Mouse (Mus musculus): ENCODE measurements at regions not wholly inside any gene's neighbourhood (a gene's known extent, or its start where the extent isn't known, plus 50 kb on each side); places are given as distances from the start of the nearest gene placed in this dataset.
A peak's percentile ranks its signal among the peaks of the same experiment; 100 is the strongest.

- no peaks in the 10 kb centered on the region for H3K9me3 ChIP-seq (replicated peaks; ENCODE audit: control insufficient read depth, low read length, poor library complexity, severe bottlenecking)
- no peak overlapping the region for H3K27ac ChIP-seq (ENCODE audit: low read length)
- no peak overlapping the region for H3K4me3 ChIP-seq (ENCODE audit: low read depth, low read length)
- H3K27me3 ChIP-seq (ENCODE audit: control insufficient read depth, insufficient read depth, low read depth, low read length) = no peaks in the 10 kb centered on the region
- H3K4me2 ChIP-seq (ENCODE audit: low read length) = no peak overlapping the region
- no peaks in the 10 kb centered on the region for H3K4me1 ChIP-seq (ENCODE audit: control insufficient read depth, insufficient read depth, low read length)
- 86% methylated on average over 1 of the region's 1 CpGs for WGBS
- ATAC-seq = no peak
- no peaks in the 10 kb centered on the region for H3K36me3 ChIP-seq (ENCODE audit: control insufficient read depth, insufficient read depth, low read length)
- no peak overlapping the region for H3K9ac ChIP-seq (ENCODE audit: low read depth, low read length)
These were observed 116.5 kb upstream of the Tmtc4 start for GRCm38 (mm10) chr14:123100371-123100770.

GRCm38 (mm10) chr14:123096086-123096485, 112.3 kb upstream of the Tmtc4 start:
- no peak overlapping the region for H3K4me3 ChIP-seq (ENCODE audit: low read depth, low read length)

GRCm38 (mm10) chr14:123082065-123082464, 98.2 kb upstream of the Tmtc4 start:
- ATAC-seq = no peak
- H3K9ac ChIP-seq (ENCODE audit: low read depth, low read length) = no peak overlapping the region
- no peaks in the 10 kb centered on the region for H3K36me3 ChIP-seq (ENCODE audit: control insufficient read depth, insufficient read depth, low read length)
- no peaks in the 10 kb centered on the region for H3K27me3 ChIP-seq (ENCODE audit: control insufficient read depth, insufficient read depth, low read depth, low read length)
- H3K4me1 ChIP-seq (ENCODE audit: control insufficient read depth, insufficient read depth, low read length) = no peaks in the 10 kb centered on the region
- no peaks in the 10 kb centered on the region for H3K9me3 ChIP-seq (replicated peaks; ENCODE audit: control insufficient read depth, low read length, poor library complexity, severe bottlenecking)
- H3K27ac ChIP-seq (ENCODE audit: low read length) = no peak overlapping the region
- H3K4me3 ChIP-seq (ENCODE audit: low read depth, low read length) = no peak overlapping the region
- 96% methylated on average over 1 of the region's 1 CpGs for WGBS
- H3K4me2 ChIP-seq (ENCODE audit: low read length) = no peak overlapping the region

More at GRCm38 (mm10) chr14:123096086-123096485, 112.3 kb upstream of the Tmtc4 start:
- WGBS = 93% methylated on average over 2 of the region's 2 CpGs
- Histone ChIP-seq H3K9ac (ENCODE audit: low read depth, low read length) (no peak overlapping the region), H3K27ac (ENCODE audit: low read length) (no peak overlapping the region), H3K4me1 (ENCODE audit: control insufficient read depth, insufficient read depth, low read length) (no peaks in the 10 kb centered on the region), H3K27me3 (ENCODE audit: control insufficient read depth, insufficient read depth, low read depth, low read length) (no peaks in the 10 kb centered on the region), H3K4me2 (ENCODE audit: low read length) (no peak overlapping the region), H3K9me3 (replicated peaks; ENCODE audit: control insufficient read depth, low read length, poor library complexity, severe bottlenecking) (no peaks in the 10 kb centered on the region), H3K36me3 (ENCODE audit: control insufficient read depth, insufficient read depth, low read length) (no peaks in the 10 kb centered on the region)
- no peak for ATAC-seq

- no peaks in the 10 kb centered on the region for H3K36me3 ChIP-seq (ENCODE audit: control insufficient read depth, insufficient read depth, low read length)
- no peaks in the 10 kb centered on the region for H3K4me1 ChIP-seq (ENCODE audit: control insufficient read depth, insufficient read depth, low read length)
- no peak for ATAC-seq
- H3K27me3 ChIP-seq (ENCODE audit: control insufficient read depth, insufficient read depth, low read depth, low read length) = no peaks in the 10 kb centered on the region
- H3K9ac ChIP-seq (ENCODE audit: low read depth, low read length) = no peak overlapping the region
- H3K9me3 ChIP-seq (replicated peaks; ENCODE audit: control insufficient read depth, low read length, poor library complexity, severe bottlenecking) = no peaks in the 10 kb centered on the region
- H3K4me3 ChIP-seq (ENCODE audit: low read depth, low read length) = no peak overlapping the region
- H3K4me2 ChIP-seq (ENCODE audit: low read length) = no peak overlapping the region
- H3K27ac ChIP-seq (ENCODE audit: low read length) = no peak overlapping the region
- 43% methylated on average over 4 of the region's 4 CpGs for WGBS
These were observed 97.3 kb upstream of the Tmtc4 start for GRCm38 (mm10) chr14:123081016-123081714.

- WGBS = 85% methylated on average over 2 of the region's 2 CpGs
- H3K27ac ChIP-seq (ENCODE audit: low read length) = no peak overlapping the region
These were observed 95.9 kb upstream of the Tmtc4 start for GRCm38 (mm10) chr14:123079733-123080132.

GRCm38 (mm10) chr14:123078804-123079203, 95.0 kb upstream of the Tmtc4 start:
- no peak overlapping the region for H3K27ac ChIP-seq (ENCODE audit: low read length)
- no peaks in the 10 kb centered on the region for H3K27me3 ChIP-seq (ENCODE audit: control insufficient read depth, insufficient read depth, low read depth, low read length)
- H3K4me3 ChIP-seq (ENCODE audit: low read depth, low read length) = no peak overlapping the region
- no peaks in the 10 kb centered on the region for H3K9me3 ChIP-seq (replicated peaks; ENCODE audit: control insufficient read depth, low read length, poor library complexity, severe bottlenecking)
- H3K4me2 ChIP-seq (ENCODE audit: low read length) = no peak overlapping the region
- no peak overlapping the region for H3K9ac ChIP-seq (ENCODE audit: low read depth, low read length)
- 74% methylated on average over 3 of the region's 3 CpGs for WGBS
- H3K4me1 ChIP-seq (ENCODE audit: control insufficient read depth, insufficient read depth, low read length) = no peaks in the 10 kb centered on the region
- no peak for ATAC-seq
- no peaks in the 10 kb centered on the region for H3K36me3 ChIP-seq (ENCODE audit: control insufficient read depth, insufficient read depth, low read length)

More at GRCm38 (mm10) chr14:123079733-123080132, 95.9 kb upstream of the Tmtc4 start:
- Histone ChIP-seq H3K4me2 (ENCODE audit: low read length) (no peak overlapping the region), H3K4me1 (ENCODE audit: control insufficient read depth, insufficient read depth, low read length) (no peaks in the 10 kb centered on the region), H3K4me3 (ENCODE audit: low read depth, low read length) (no peak overlapping the region), H3K9ac (ENCODE audit: low read depth, low read length) (no peak overlapping the region), H3K36me3 (ENCODE audit: control insufficient read depth, insufficient read depth, low read length) (no peaks in the 10 kb centered on the region), H3K9me3 (replicated peaks; ENCODE audit: control insufficient read depth, low read length, poor library complexity, severe bottlenecking) (no peaks in the 10 kb centered on the region), H3K27me3 (ENCODE audit: control insufficient read depth, insufficient read depth, low read depth, low read length) (no peaks in the 10 kb centered on the region)
- no peak for ATAC-seq

GRCm38 (mm10) chr14:123066344-123066743, 82.5 kb upstream of the Tmtc4 start:
- H3K27ac ChIP-seq (ENCODE audit: low read length) = no peak overlapping the region
- no peak overlapping the region for H3K4me3 ChIP-seq (ENCODE audit: low read depth, low read length)
- no peak for ATAC-seq
- no peaks in the 10 kb centered on the region; the same call in 1 of the 2 replicates for H3K4me1 ChIP-seq (ENCODE audit: control insufficient read depth, insufficient read depth, low read length)
- H3K36me3 ChIP-seq (ENCODE audit: control insufficient read depth, insufficient read depth, low read length) = no peaks in the 10 kb centered on the region
- no peak overlapping the region for H3K9ac ChIP-seq (ENCODE audit: low read depth, low read length)
- WGBS = 87% methylated on average over 4 of the region's 4 CpGs
- H3K27me3 ChIP-seq (ENCODE audit: control insufficient read depth, insufficient read depth, low read depth, low read length) = no peaks in the 10 kb centered on the region
- H3K4me2 ChIP-seq (ENCODE audit: low read length) = no peak overlapping the region
- H3K9me3 ChIP-seq (replicated peaks; ENCODE audit: control insufficient read depth, low read length, poor library complexity, severe bottlenecking) = no peaks in the 10 kb centered on the region

GRCm38 (mm10) chr14:123065566-123065965, 81.7 kb upstream of the Tmtc4 start:
- WGBS = 23% methylated on average over 8 of the region's 8 CpGs
- ATAC-seq = peak; percentile 77
- Histone ChIP-seq H3K36me3 (ENCODE audit: control insufficient read depth, insufficient read depth, low read length) (no peaks in the 10 kb centered on the region), H3K4me3 (ENCODE audit: low read depth, low read length) (no peak overlapping the region), H3K27me3 (ENCODE audit: control insufficient read depth, insufficient read depth, low read depth, low read length) (no peaks in the 10 kb centered on the region), H3K4me2 (ENCODE audit: low read length) (peak overlapping the region; percentile 27), H3K9me3 (replicated peaks; ENCODE audit: control insufficient read depth, low read length, poor library complexity, severe bottlenecking) (no peaks in the 10 kb centered on the region), H3K9ac (ENCODE audit: low read depth, low read length) (no peak overlapping the region), H3K4me1 (ENCODE audit: control insufficient read depth, insufficient read depth, low read length) (no peaks in the 10 kb centered on the region; the same call in 1 of the 2 replicates), H3K27ac (ENCODE audit: low read length) (no peak overlapping the region)

- H3K27me3 ChIP-seq (ENCODE audit: control insufficient read depth, insufficient read depth, low read depth, low read length) = no peaks in the 10 kb centered on the region
- H3K4me2 ChIP-seq (ENCODE audit: low read length) = peak overlapping the region; percentile 27
- 9% methylated on average over 6 of the region's 6 CpGs for WGBS
- H3K9ac ChIP-seq (ENCODE audit: low read depth, low read length) = no peak overlapping the region
- H3K36me3 ChIP-seq (ENCODE audit: control insufficient read depth, insufficient read depth, low read length) = no peaks in the 10 kb centered on the region
- H3K9me3 ChIP-seq (replicated peaks; ENCODE audit: control insufficient read depth, low read length, poor library complexity, severe bottlenecking) = no peaks in the 10 kb centered on the region
- no peaks in the 10 kb centered on the region; the same call in 1 of the 2 replicates for H3K4me1 ChIP-seq (ENCODE audit: control insufficient read depth, insufficient read depth, low read length)
- no peak overlapping the region for H3K27ac ChIP-seq (ENCODE audit: low read length)
- ATAC-seq = peak; percentile 90
- no peak overlapping the region for H3K4me3 ChIP-seq (ENCODE audit: low read depth, low read length)
These were observed 81.3 kb upstream of the Tmtc4 start for GRCm38 (mm10) chr14:123065136-123065535.

Measured in midbrain, embryonic 16.5 days (tissue).